ENCODE assay signal across 8 mouse cellular contexts in the genomic region with DNA sequence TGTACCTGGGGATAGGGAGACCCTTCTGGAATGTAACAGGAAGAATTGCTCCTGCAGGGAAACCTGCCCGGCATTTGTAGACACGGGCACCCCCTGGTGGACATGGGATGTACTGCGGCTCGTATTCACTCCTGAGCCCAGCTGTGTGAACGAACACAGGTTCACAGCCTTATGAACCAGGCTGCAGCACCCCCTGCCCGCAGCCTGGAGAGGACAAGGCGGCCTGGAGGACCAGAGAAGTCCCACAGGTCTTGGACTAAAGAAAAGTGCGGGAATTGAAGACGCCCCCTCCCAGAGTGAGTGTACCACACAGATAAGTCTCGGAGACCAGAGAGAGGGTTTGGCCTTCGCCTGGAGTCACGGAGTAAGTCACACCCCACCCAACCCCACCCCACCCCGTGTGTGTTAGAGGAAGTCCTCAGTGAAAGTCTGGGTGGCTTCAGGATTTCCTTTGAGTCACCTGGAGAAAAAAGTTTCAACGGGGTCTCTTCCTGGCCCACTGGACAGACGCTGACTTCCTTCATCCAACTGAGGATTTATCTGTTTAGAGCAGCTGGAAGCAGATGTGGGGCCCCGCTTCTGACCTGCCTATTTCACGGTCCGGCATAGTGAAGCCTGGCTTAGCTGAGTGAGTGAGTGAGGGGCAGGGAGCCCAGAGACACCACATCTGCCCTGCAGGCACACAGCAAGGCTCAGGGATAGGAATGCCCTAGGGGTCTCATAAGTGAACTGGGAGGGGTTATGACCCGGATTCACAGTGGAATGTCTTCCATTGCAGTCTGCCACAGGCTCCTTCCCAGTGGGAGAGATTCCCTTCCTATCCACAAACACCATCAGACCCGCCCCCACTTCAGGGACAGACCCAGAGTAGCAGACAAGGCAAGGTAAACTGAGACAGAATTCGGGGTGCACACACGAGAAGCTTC. TPM values are rescaled to one million over a fixed set of nuclear protein-coding genes. Genes with fewer than 3 reads are reported as not detected.
DNase-seq lines count a peak whose midpoint lies in the region; ATAC-seq and TF ChIP-seq lines count a peak whose summit lies in the region.

No protein-coding gene starts in this region.

- no peak for TF ChIP-seq POLR2A in testis, adult 2 months (IDR thresholded peaks at IDR 0.05; ENCODE audit: control insufficient read depth, low read depth, low read length)

- H3K4me3 ChIP-seq in C2C12 (ENCODE audit: insufficient read depth, poor library complexity, severe bottlenecking) = no peak overlapping the region
- peak overlapping the region; percentile 40 for H3K4me3 ChIP-seq in liver, postnatal 0 days (ENCODE audit: low read depth, low read length)
- no peak overlapping the region; the same call in 1 of the 2 replicates for H3K4me3 ChIP-seq in testis, adult 2 months (ENCODE audit: control insufficient read depth, low read depth, low read length)

- TF ChIP-seq CTCF in C2C12 (IDR thresholded peaks at IDR 0.05; ENCODE audit: control insufficient read depth, insufficient read depth, insufficient read length) = peak; percentile 67
- TF ChIP-seq CTCF in liver, postnatal 0 days (IDR thresholded peaks at IDR 0.05; ENCODE audit: low read depth) = peak; percentile 99
- TF ChIP-seq CTCF in testis, adult 2 months (IDR thresholded peaks at IDR 0.05; ENCODE audit: control insufficient read depth, insufficient read depth, insufficient replicate concordance, low read depth, low read length) = peak; percentile 97

- TF ChIP-seq EP300 in liver, postnatal 0 days (IDR thresholded peaks at IDR 0.05; ENCODE audit: low read depth) = peak; percentile 5; the same call in 1 of the 2 replicates

- intact Hi-C loops in heart, postnatal 14 days (cut with DNase I) = loop anchor here (1.0 kb wide), 1 partner anchor 20 kb away; no protein-coding TSS in a partner anchor

- WGBS in large intestine, adult 2 months = 24% methylated on average over 22 of the region's 22 CpGs
- WGBS in liver, postnatal 0 days (ENCODE audit: insufficient replicate concordance) = 22% methylated on average over 22 of the region's 22 CpGs

- H3K4me1 ChIP-seq in liver, postnatal 0 days (ENCODE audit: insufficient read depth) = peaks cover 36% of the 10 kb centered on the region
- peaks cover 17% of the 10 kb centered on the region for H3K4me1 ChIP-seq in testis, adult 2 months (ENCODE audit: control insufficient read depth, insufficient read depth, low read length)

- H3K79me2 ChIP-seq in C2C12 (ENCODE audit: control insufficient read depth, insufficient read depth) = no peaks in the 10 kb centered on the region

- no peaks in the 10 kb centered on the region for H3K9me3 ChIP-seq in liver, postnatal 0 days (ENCODE audit: low read length)

- peak overlapping the region; percentile 58 for H3K9ac ChIP-seq in liver, postnatal 0 days (replicated peaks)

- peak overlapping the region; percentile 94 for H3K27ac ChIP-seq in liver, postnatal 0 days (ENCODE audit: low read depth)
- no peak overlapping the region for H3K27ac ChIP-seq in testis, adult 2 months (ENCODE audit: control insufficient read depth, insufficient read depth, low read depth, low read length)

- DNase-seq in adrenal gland, postnatal 4 days (ENCODE audit: low spot score in 2 of 2) = peak; percentile 83 to 86
- DNase-seq in heart, postnatal 14 days = peak; percentile 92 to 95
- peak; percentile 82 for DNase-seq in large intestine, adult 2 months (ENCODE audit: low read depth, low spot score)
- peak; percentile 95 for DNase-seq in liver, postnatal 0 days

- peaks cover 6% of the 10 kb centered on the region for H3K27me3 ChIP-seq in C2C12 (ENCODE audit: control insufficient read depth, insufficient read depth, insufficient read length)
- H3K27me3 ChIP-seq in liver, postnatal 0 days (ENCODE audit: insufficient read depth, low read length) = no peaks in the 10 kb centered on the region
- no peaks in the 10 kb centered on the region for H3K27me3 ChIP-seq in testis, adult 2 months (ENCODE audit: control insufficient read depth, insufficient read depth, low read length)

- peak; percentile 26 for ATAC-seq in erythroblast, adult 5-6 weeks (replicated peaks; ENCODE audit: low FRiP score, poor library complexity, severe bottlenecking)
- ATAC-seq in liver, postnatal 0 days = no peak
- ATAC-seq in neutrophil, adult 5-6 weeks (ENCODE audit: extremely low read depth, insufficient number of reproducible peaks, low FRiP score, poor library complexity, severe bottlenecking) = peak; percentile 27; the same call in 1 of the 2 replicates

- H3K79me3 ChIP-seq in C2C12 (ENCODE audit: low read depth) = peaks cover 2% of the 10 kb centered on the region

- H3K4me2 ChIP-seq in liver, postnatal 0 days (ENCODE audit: low read depth, low read length) = peak overlapping the region; percentile 58

- H3K36me3 ChIP-seq in C2C12 (ENCODE audit: control insufficient read depth, insufficient read depth) = no peaks in the 10 kb centered on the region
- H3K36me3 ChIP-seq in liver, postnatal 0 days (replicated peaks; ENCODE audit: insufficient read depth, low read length) = peaks cover 5% of the 10 kb centered on the region
- no peaks in the 10 kb centered on the region for H3K36me3 ChIP-seq in testis, adult 2 months (ENCODE audit: control insufficient read depth, insufficient read depth, low read length)

- no peak overlapping the region for H3ac ChIP-seq in C2C12 (ENCODE audit: control insufficient read depth, insufficient read length, low read depth)

TF ChIP-seq in C2C12, 6 proteins besides CTCF, POLR2A, EP300 and RAD21:
- TF ChIP-seq MYOD1 (IDR thresholded peaks at IDR 0.05; ENCODE audit: control insufficient read depth, insufficient read length, low read depth) (no peak), MYOG (IDR thresholded peaks at IDR 0.05; ENCODE audit: control insufficient read depth, extremely low read depth, insufficient read length) (no peak), FOSL1 (IDR thresholded peaks at IDR 0.05; ENCODE audit: insufficient read depth, low read length, poor library complexity, severe bottlenecking) (no peak), USF1 (IDR thresholded peaks at IDR 0.05; ENCODE audit: low read depth) (no peak), CEBPB (IDR thresholded peaks at IDR 0.05; ENCODE audit: low read depth) (no peak), MAX (IDR thresholded peaks at IDR 0.05) (no peak)
TF ChIP-seq in C2C12: peak in this region for 0.

RNA-seq across cellular contexts. Expression of a gene that starts 1.9 kb away (rescaled TPM):
- 4.4 TPM for polyA plus RNA-seq in C2C12 (2012; fragmentation: generic; extraction: Trizol)
- 10 to 100 TPM; 14.6 to 15.7 TPM for total RNA-seq in adrenal gland, postnatal 4 days (2021)
- total RNA-seq in erythroblast, adult 5-6 weeks (2015; ENCODE audit: low replicate concordance) = 15.0 and 25.7 TPM in 2 replicates
- total RNA-seq in erythroblast, adult 5-6 weeks (2017; ENCODE audit: low replicate concordance) = 18.1 and 30.8 TPM in 2 replicates
- total RNA-seq in heart, postnatal 14 days (2021) = 10 to 100 TPM; 22.4 to 23.9 TPM
- 22.2 and 25.7 TPM in 2 replicates for polyA plus RNA-seq in large intestine, adult 2 months (2012; rRNA removed)
- 6.1 and 6.2 TPM in 2 replicates for polyA plus RNA-seq in liver, postnatal 0 days (2015; fragmentation: Nextera tagmentation; extraction: Ambion mirVana)
- 20.7 and 24.9 TPM in 2 replicates for total RNA-seq in neutrophil, adult 5-6 weeks (2017)
- polyA plus RNA-seq in testis, adult 2 months (2012; rRNA removed) = 17.1 and 19.4 TPM in 2 replicates

RNA-seq across cellular contexts. Expression of a gene that starts 21.6 kb away (rescaled TPM):
- polyA plus RNA-seq in C2C12 (2012; fragmentation: generic; extraction: Trizol) = 3.2 TPM
- 1 to 10 TPM; 1.4 to 2.1 TPM for total RNA-seq in adrenal gland, postnatal 4 days (2021)
- not detected in 2 replicates for total RNA-seq in erythroblast, adult 5-6 weeks (2015; ENCODE audit: low replicate concordance)
- not detected in 2 replicates for total RNA-seq in erythroblast, adult 5-6 weeks (2017; ENCODE audit: low replicate concordance)
- total RNA-seq in heart, postnatal 14 days (2021) = 1 to 10 TPM; 3.8 to 4.0 TPM
- 0.85 and 1.1 TPM in 2 replicates for polyA plus RNA-seq in large intestine, adult 2 months (2012; rRNA removed)
- 0.19 and 0.45 TPM in 2 replicates for polyA plus RNA-seq in liver, postnatal 0 days (2015; fragmentation: Nextera tagmentation; extraction: Ambion mirVana)
- not detected in 2 replicates for total RNA-seq in neutrophil, adult 5-6 weeks (2017)
- 0.72 and 1.5 TPM in 2 replicates for polyA plus RNA-seq in testis, adult 2 months (2012; rRNA removed)

RNA-seq across cellular contexts. Expression of a gene that starts 32.3 kb away (rescaled TPM):
- 142 TPM for polyA plus RNA-seq in C2C12 (2012; fragmentation: generic; extraction: Trizol)
- 10 to 100 TPM; 36.8 to 38.6 TPM for total RNA-seq in adrenal gland, postnatal 4 days (2021)
- 12.3 and 14.2 TPM in 2 replicates for total RNA-seq in erythroblast, adult 5-6 weeks (2015; ENCODE audit: low replicate concordance)
- total RNA-seq in erythroblast, adult 5-6 weeks (2017; ENCODE audit: low replicate concordance) = 11.7 and 13.4 TPM in 2 replicates
- total RNA-seq in heart, postnatal 14 days (2021) = 10 to 100 TPM; 38.8 to 40.1 TPM
- 45.3 and 50.8 TPM in 2 replicates for polyA plus RNA-seq in large intestine, adult 2 months (2012; rRNA removed)
- 34.3 and 37.9 TPM in 2 replicates for polyA plus RNA-seq in liver, postnatal 0 days (2015; fragmentation: Nextera tagmentation; extraction: Ambion mirVana)
- total RNA-seq in neutrophil, adult 5-6 weeks (2017) = 20.0 and 26.8 TPM in 2 replicates
- polyA plus RNA-seq in testis, adult 2 months (2012; rRNA removed) = 51.3 and 65.9 TPM in 2 replicates

RNA-seq across cellular contexts. Expression of a gene that starts 33.2 kb away (rescaled TPM):
- polyA plus RNA-seq in C2C12 (2012; fragmentation: generic; extraction: Trizol) = 29.3 TPM
- under 1 TPM; 0.22 to 0.37 TPM for total RNA-seq in adrenal gland, postnatal 4 days (2021)
- not detected in 2 replicates for total RNA-seq in erythroblast, adult 5-6 weeks (2015; ENCODE audit: low replicate concordance)
- total RNA-seq in erythroblast, adult 5-6 weeks (2017; ENCODE audit: low replicate concordance) = 0.14 and 0.51 TPM in 2 replicates
- total RNA-seq in heart, postnatal 14 days (2021) = under 1 TPM; 0.12 to 0.59 TPM
- 2.4 and 4.2 TPM in 2 replicates for polyA plus RNA-seq in large intestine, adult 2 months (2012; rRNA removed)
- polyA plus RNA-seq in liver, postnatal 0 days (2015; fragmentation: Nextera tagmentation; extraction: Ambion mirVana) = 0.19 and 0.25 TPM in 2 replicates
- 0.98 and 3.1 TPM in 2 replicates for total RNA-seq in neutrophil, adult 5-6 weeks (2017)
- polyA plus RNA-seq in testis, adult 2 months (2012; rRNA removed) = 0.25 and 0.40 TPM in 2 replicates

RNA-seq across cellular contexts. Expression of a gene that starts 36.6 kb away (rescaled TPM):
- 32.5 TPM for polyA plus RNA-seq in C2C12 (2012; fragmentation: generic; extraction: Trizol)
- 10 to 100 TPM; 34.5 to 40.9 TPM for total RNA-seq in adrenal gland, postnatal 4 days (2021)
- 21.7 and 29.2 TPM in 2 replicates for total RNA-seq in erythroblast, adult 5-6 weeks (2015; ENCODE audit: low replicate concordance)
- 3.9 and 5.4 TPM in 2 replicates for total RNA-seq in erythroblast, adult 5-6 weeks (2017; ENCODE audit: low replicate concordance)
- 10 to 100 TPM in 1 of 2 experiments, 1 to 10 TPM in 1; 9.4 to 11.1 TPM for total RNA-seq in heart, postnatal 14 days (2021)
- polyA plus RNA-seq in large intestine, adult 2 months (2012; rRNA removed) = 24.2 and 38.6 TPM in 2 replicates
- 5.2 and 6.0 TPM in 2 replicates for polyA plus RNA-seq in liver, postnatal 0 days (2015; fragmentation: Nextera tagmentation; extraction: Ambion mirVana)
- total RNA-seq in neutrophil, adult 5-6 weeks (2017) = 30.7 and 40.2 TPM in 2 replicates
- polyA plus RNA-seq in testis, adult 2 months (2012; rRNA removed) = 11.0 and 13.1 TPM in 2 replicates
